Mouse (Mus musculus) forebrain, embryonic 13.5 days (tissue): ENCODE results near the gene Olfr610. TPM values are rescaled to one million over a fixed set of nuclear protein-coding genes. Genes with fewer than 3 reads are reported as not detected.
"Not testable (repeated sequence)": the region's sequence is repeated elsewhere in the genome, so short reads cannot be mapped to it uniquely, and the experiment has no call there.

Experiments used
- ATAC-seq: fragments of 200-750 bp; cut with Nextera tagmentation; 2 replicates; pipeline ENCODE4 v1.8.0; 2017
- H3K27ac ChIP-seq: fragments of 300-500 bp; sonication (generic); 2 replicates; pipeline ENCODE4 v1.5.1; 2015; ENCODE audit warnings: inconsistent platforms, mild to moderate bottlenecking, moderate library complexity
- H3K27me3 ChIP-seq: fragments of 300-500 bp; sonication (generic); 2 replicates; pipeline ENCODE4 v1.6.1; 2015; ENCODE audit warnings: mild to moderate bottlenecking, inconsistent platforms
- H3K36me3 ChIP-seq: fragments of 300-500 bp; sonication (generic); 2 replicates; pipeline ENCODE4 v1.6.1; 2015; ENCODE audit warnings: mild to moderate bottlenecking, inconsistent platforms; ENCODE audit not compliant: poor library complexity, severe bottlenecking
- H3K4me1 ChIP-seq: fragments of 300-500 bp; sonication (generic); 2 replicates; pipeline ENCODE4 v1.6.1; 2015; ENCODE audit warnings: inconsistent platforms
- H3K4me2 ChIP-seq: fragments of 300-500 bp; sonication (generic); 2 replicates; pipeline ENCODE4 v1.6.1; 2015; ENCODE audit warnings: inconsistent platforms, mild to moderate bottlenecking, moderate library complexity
- H3K4me3 ChIP-seq: fragments of 300-500 bp; sonication (generic); 2 replicates; pipeline ENCODE4 v1.5.1; 2015; ENCODE audit warnings: mild to moderate bottlenecking, inconsistent platforms
- H3K9ac ChIP-seq: fragments of 300-500 bp; sonication (generic); 2 replicates; pipeline ENCODE4 v1.6.1; 2015; ENCODE audit warnings: mild to moderate bottlenecking, inconsistent platforms
- H3K9me3 ChIP-seq: fragments of 300-500 bp; sonication (generic); replicated peaks from 2 replicates; pipeline ENCODE4 v1.6.1; 2016; ENCODE audit warnings: inconsistent platforms
- WGBS: fragments of 180-500 bp; shearing (Covaris S2); methylation state at CpG from one replicate; pipeline ENCODE4 v1.1.7; 2015; 5-methylcytosine and 5-hydroxymethylcytosine counted together
- polyA plus RNA-seq: library from polyadenylated mRNA; unstranded; fragments of >200 nt; fragmentation: Nextera tagmentation; extraction: Ambion mirVana; gene quantifications from 2 replicates; pipeline ENCODE4 v1.2.1, GENCODE M21; 2015

Gene Olfr610
- polyA plus RNA-seq = not detected in 2 replicates

DNA sequence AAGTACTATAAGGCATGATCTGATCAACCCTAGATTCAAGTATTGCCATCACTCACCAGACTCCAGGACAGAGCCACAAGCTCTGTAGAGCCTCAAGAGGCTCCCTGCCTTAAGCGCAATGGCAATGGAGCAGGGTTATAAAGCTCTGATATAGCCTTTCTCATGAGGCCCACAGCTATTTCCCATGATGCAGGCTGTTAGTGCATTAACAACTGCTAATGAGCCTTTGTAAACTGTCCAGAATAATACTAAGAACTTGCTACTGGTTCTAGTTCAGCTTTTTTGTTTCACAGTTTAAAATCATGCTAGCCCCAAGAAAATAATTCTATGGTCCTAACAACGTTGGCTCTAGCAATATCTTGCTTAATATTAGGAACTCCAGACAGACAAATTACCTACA is at the start of gene Olfr610:
Olfr610 (minus strand) TSS at position 101 of the 400 bp plus-strand sequence.
- 90% methylated on average over 2 of the region's 2 CpGs for WGBS
- Histone ChIP-seq H3K4me3 (no peak within 1 kb of the TSS), H3K9me3 (no peaks in the 10 kb centered on the region), H3K4me2 (no peak within 1 kb of the TSS), H3K4me1 (no peaks in the 10 kb centered on the region), H3K36me3 (no peaks in the 10 kb centered on the region), H3K27me3 (no peaks in the 10 kb centered on the region), H3K9ac (no peak within 1 kb of the TSS), H3K27ac (no peak within 1 kb of the TSS)
- ATAC-seq = no peak

DNA sequence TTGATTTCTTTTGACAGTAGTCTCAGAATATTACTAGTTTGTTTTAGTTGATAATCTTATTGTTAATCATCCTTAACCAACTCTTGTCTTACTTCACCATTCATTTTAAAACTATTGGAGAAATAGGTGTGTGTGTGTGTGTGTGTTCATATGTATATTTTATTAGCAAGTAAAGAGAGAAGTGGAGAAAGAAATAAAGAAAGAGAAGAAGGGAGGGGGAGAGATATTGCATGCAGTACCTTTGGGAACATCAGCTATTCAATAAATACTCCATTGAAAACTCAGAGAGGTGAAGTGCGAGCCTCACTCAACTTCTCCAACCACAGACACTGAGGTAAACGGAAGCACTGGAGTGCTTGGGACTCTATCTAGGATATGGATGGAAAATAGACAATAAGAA is 43.9 kb upstream of the Olfr610 start, which contains the start of gene Olfr615:
Olfr615 (plus strand) TSS at position 301 of the 400 bp plus-strand sequence.
- 89% methylated on average over 2 of the region's 2 CpGs for WGBS
- H3K4me3 ChIP-seq = no peak within 1 kb of the TSS
- H3K9me3 ChIP-seq = no peaks in the 10 kb centered on the region
- H3K4me2 ChIP-seq = no peak within 1 kb of the TSS
- no peaks in the 10 kb centered on the region for H3K36me3 ChIP-seq
- H3K9ac ChIP-seq = no peak within 1 kb of the TSS
- no peak within 1 kb of the TSS for H3K27ac ChIP-seq
- no peaks in the 10 kb centered on the region for H3K27me3 ChIP-seq
- no peak for ATAC-seq
- no peaks in the 10 kb centered on the region for H3K4me1 ChIP-seq

DNA sequence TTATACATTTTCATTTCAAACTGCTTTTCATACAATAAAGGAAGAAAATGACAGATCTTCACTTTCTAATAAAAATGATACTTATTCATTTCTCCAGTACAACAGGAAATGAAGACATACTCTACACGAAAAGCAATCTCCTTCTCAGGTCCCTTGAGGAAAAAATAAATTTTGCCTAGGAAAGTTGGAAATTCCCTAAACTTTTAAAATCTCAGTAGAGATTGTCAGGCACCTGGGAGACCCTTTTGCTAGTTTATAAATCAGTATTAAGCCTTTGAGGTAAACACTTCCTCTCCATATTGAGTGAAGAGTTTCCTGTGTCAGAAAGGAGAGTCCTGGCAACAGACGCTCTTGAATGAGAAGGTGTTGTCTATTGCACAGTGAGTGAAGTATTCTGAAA is 35.9 kb upstream of the Olfr610 start, which contains the start of gene Olfr613:
Olfr613 (plus strand) TSS at position 301 of the 400 bp plus-strand sequence.
- Histone ChIP-seq H3K9ac (no peak within 1 kb of the TSS), H3K4me1 (no peaks in the 10 kb centered on the region), H3K36me3 (no peaks in the 10 kb centered on the region), H3K27ac (no peak within 1 kb of the TSS), H3K4me3 (no peak within 1 kb of the TSS), H3K4me2 (no peak within 1 kb of the TSS), H3K27me3 (no peaks in the 10 kb centered on the region), H3K9me3 (no peaks in the 10 kb centered on the region)
- ATAC-seq = no peak
- WGBS = 89% methylated on average over 2 of the region's 2 CpGs

DNA sequence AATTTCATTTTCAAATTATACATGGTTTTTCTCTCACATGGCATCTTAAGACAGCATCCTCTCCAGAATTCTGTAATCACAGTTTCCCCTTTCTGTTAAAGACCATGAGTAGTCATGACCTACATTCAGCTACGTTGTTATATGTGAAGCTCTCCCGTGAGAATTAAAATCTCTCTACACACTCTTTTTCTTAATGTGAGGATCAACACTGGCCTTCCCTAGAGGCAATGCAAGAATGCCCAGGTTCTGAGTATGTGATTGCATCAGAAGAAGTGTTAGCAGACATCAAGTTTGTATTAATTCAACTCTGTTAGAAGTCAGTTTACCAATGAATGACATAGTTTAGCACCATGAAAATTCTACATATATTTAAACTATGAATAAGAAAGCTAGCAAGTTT is 30.7 kb upstream of the Olfr610 start, which contains the start of gene Olfr612:
Olfr612 (minus strand) TSS at position 101 of the 400 bp plus-strand sequence.
- ATAC-seq, H3K9ac ChIP-seq, H3K4me2 ChIP-seq, H3K4me1 ChIP-seq, H3K27me3 ChIP-seq, H3K27ac ChIP-seq, H3K36me3 ChIP-seq, H3K9me3 ChIP-seq, H3K4me3 ChIP-seq: not testable (repeated sequence)
- WGBS = 85% methylated on average over 2 of the region's 2 CpGs

DNA sequence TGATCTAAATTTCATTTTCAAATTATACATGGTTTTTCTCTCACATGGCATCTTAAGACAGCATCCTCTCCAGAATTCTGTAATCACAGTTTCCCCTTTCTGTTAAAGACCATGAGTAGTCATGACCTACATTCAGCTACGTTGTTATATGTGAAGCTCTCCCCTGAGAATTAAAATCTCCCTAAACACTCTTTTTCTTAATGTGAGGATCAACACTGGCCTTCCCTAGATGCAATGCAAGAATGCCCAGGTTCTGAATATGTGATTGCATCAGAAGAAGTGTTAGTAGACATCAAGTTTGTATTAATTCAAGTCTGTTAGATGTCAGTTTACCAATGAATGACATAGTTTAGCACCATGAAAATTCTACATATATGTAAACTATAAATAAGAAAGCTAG is 8.8 kb upstream of the Olfr610 start, which contains the start of gene Olfr611:
Olfr611 (minus strand) TSS at position 101 of the 400 bp plus-strand sequence.
- H3K27ac ChIP-seq, H3K27me3 ChIP-seq, H3K4me2 ChIP-seq, H3K4me3 ChIP-seq, H3K9ac ChIP-seq, H3K4me1 ChIP-seq, H3K9me3 ChIP-seq, H3K36me3 ChIP-seq, ATAC-seq: not testable (repeated sequence)
- 56% methylated on average over 1 of the region's 1 CpGs for WGBS

DNA sequence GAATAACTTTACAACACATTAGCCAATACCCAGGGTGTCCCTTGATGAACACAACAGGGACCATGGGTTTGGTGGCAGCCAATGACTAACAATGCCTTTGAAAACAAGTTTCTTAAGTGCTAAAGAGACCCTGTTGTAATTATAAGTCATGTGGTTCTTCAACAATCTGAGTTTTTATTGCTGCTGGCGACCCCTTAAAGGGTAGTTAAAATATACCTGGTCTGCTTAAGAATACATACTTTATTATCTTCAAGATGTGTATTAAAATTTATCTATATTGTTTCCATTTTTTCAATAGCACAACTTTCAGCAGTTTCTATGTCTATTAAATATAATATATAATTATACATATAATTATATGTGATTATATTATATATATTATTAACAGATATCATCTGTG is 14.0 kb downstream of the Olfr610 start, which contains the start of gene Olfr609:
Olfr609 (minus strand) TSS at position 101 of the 400 bp plus-strand sequence.
- Histone ChIP-seq H3K27me3 (no peaks in the 10 kb centered on the region), H3K9me3 (no peaks in the 10 kb centered on the region), H3K4me3 (no peak within 1 kb of the TSS), H3K4me2 (no peak within 1 kb of the TSS), H3K4me1 (no peaks in the 10 kb centered on the region), H3K27ac (no peak within 1 kb of the TSS), H3K9ac (no peak within 1 kb of the TSS), H3K36me3 (no peaks in the 10 kb centered on the region)
- ATAC-seq = no peak
- 52% methylated on average over 1 of the region's 1 CpGs for WGBS

DNA sequence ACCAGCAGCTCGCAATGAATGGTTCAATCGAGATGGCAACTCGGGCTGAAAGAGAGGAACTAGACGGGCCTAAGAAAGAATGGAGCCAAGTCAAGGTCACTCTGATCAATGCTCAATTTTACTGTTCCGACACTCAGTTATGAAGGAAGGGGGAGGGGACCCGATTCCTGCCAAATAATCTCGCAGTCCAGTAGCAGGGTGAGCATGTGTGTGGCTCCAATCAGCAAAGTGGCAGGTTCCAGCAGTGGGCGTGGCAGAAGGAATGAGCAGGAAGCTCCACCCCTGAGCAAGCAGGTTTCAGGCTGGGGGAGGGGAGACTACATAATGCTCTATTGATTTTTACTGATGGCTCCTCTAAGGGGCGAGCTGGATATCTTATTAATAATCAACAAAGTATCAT is 34.8 kb downstream of the Olfr610 start:
- H3K27me3 ChIP-seq, H3K27ac ChIP-seq, H3K4me2 ChIP-seq, H3K36me3 ChIP-seq, H3K9ac ChIP-seq, H3K4me3 ChIP-seq, ATAC-seq, H3K4me1 ChIP-seq, H3K9me3 ChIP-seq: not testable (repeated sequence)
- 86% methylated on average over 9 of the region's 9 CpGs for WGBS

DNA sequence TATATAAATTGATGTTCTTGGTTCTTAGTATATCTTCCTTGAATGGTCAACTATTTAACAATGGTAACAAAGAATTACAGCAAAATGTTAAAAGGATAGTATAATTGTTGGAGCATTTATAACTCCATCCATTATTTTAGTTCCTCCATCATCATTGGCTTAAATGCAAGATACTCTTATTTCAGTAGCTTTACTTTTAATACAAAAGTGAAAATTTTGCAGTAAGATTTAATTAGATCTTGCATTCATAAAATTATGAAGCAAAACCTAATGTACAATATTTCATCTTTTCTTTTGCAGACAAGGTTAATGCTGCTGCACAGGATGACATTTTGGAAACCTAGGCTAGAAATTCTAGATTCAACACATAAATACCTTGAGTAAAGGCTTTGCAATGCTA is 42.3 kb downstream of the Olfr610 start, which contains the start of gene Olfr608:
Olfr608 (plus strand) TSS at position 301 of the 400 bp plus-strand sequence.
- Histone ChIP-seq H3K27ac (no peak within 1 kb of the TSS), H3K4me1 (no peaks in the 10 kb centered on the region), H3K36me3 (no peaks in the 10 kb centered on the region), H3K9ac (no peak within 1 kb of the TSS), H3K4me3 (no peak within 1 kb of the TSS), H3K4me2 (no peak within 1 kb of the TSS), H3K9me3 (no peaks in the 10 kb centered on the region), H3K27me3 (no peaks in the 10 kb centered on the region)
- ATAC-seq = no peak

DNA sequence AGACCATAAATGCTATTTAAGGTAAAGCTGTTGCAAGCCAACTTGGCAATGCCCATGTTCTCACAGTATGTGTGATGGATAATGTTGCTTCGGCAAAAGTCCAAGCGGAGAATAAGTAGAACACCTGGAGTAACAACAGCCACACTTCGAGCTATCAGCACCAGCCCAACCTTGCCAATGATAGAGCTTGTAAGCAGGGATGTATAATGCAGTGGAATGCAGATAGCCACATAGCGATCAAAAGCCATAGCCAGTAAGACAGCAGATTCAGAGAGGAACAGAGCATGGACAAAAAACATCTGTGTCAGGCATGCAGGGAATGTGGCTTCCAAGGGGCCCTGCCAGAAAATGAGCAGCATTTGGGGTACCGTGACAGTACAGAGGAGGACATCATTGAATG is 51.3 kb downstream of the Olfr610 start:
- H3K9me3 ChIP-seq = no peaks in the 10 kb centered on the region
- ATAC-seq = no peak
- no peak overlapping the region for H3K4me2 ChIP-seq
- H3K27me3 ChIP-seq = no peaks in the 10 kb centered on the region
- H3K4me1 ChIP-seq = no peaks in the 10 kb centered on the region
- no peak overlapping the region for H3K9ac ChIP-seq
- no peak overlapping the region for H3K27ac ChIP-seq
- H3K4me3 ChIP-seq = no peak overlapping the region
- H3K36me3 ChIP-seq = no peaks in the 10 kb centered on the region
- 92% methylated on average over 5 of the region's 5 CpGs for WGBS

Other genes with a start within 250 kb of the Olfr610 start
- gene Olfr596, start 206.5 kb downstream of the Olfr610 start, polyA plus RNA-seq = not detected in 2 replicates
- gene Olfr597, start 195.8 kb downstream of the Olfr610 start, polyA plus RNA-seq = not detected in 2 replicates
- gene Olfr598, start 188.6 kb downstream of the Olfr610 start, polyA plus RNA-seq = not detected in 2 replicates
- not detected in 2 replicates for gene Olfr599, start 176.2 kb downstream of the Olfr610 start, polyA plus RNA-seq
- not detected in 2 replicates for gene Olfr600, start 162.5 kb downstream of the Olfr610 start, polyA plus RNA-seq
- gene Olfr601, start 149.5 kb downstream of the Olfr610 start, polyA plus RNA-seq = not detected in 2 replicates
- not detected in 2 replicates for gene Olfr603, start 125.9 kb downstream of the Olfr610 start, polyA plus RNA-seq
- gene Usp17lc, start 97.0 kb downstream of the Olfr610 start, polyA plus RNA-seq = not detected in 2 replicates
- not detected in 2 replicates for gene Olfr605, start 66.7 kb downstream of the Olfr610 start, polyA plus RNA-seq
- not detected in 2 replicates for gene Olfr606, start 63.1 kb downstream of the Olfr610 start, polyA plus RNA-seq
- gene Olfr607, start 48.0 kb downstream of the Olfr610 start, polyA plus RNA-seq = not detected in 2 replicates
- not detected in 2 replicates for gene Olfr608, start 42.2 kb downstream of the Olfr610 start, polyA plus RNA-seq
- gene Olfr609, start 14.1 kb downstream of the Olfr610 start, polyA plus RNA-seq = not detected in 2 replicates
- not detected in 2 replicates for gene Olfr611, start 8.7 kb upstream of the Olfr610 start, polyA plus RNA-seq
- not detected in 2 replicates for gene Olfr612, start 30.6 kb upstream of the Olfr610 start, polyA plus RNA-seq
- not detected in 2 replicates for gene Olfr613, start 36.0 kb upstream of the Olfr610 start, polyA plus RNA-seq
- not detected in 2 replicates for gene Olfr615, start 44.0 kb upstream of the Olfr610 start, polyA plus RNA-seq
- gene Olfr616, start 57.0 kb upstream of the Olfr610 start, polyA plus RNA-seq = not detected in 2 replicates
- gene Olfr617, start 60.9 kb upstream of the Olfr610 start, polyA plus RNA-seq = not detected in 2 replicates
- not detected in 2 replicates for gene Olfr618, start 78.0 kb upstream of the Olfr610 start, polyA plus RNA-seq
- not detected in 2 replicates for gene Olfr619, start 88.5 kb upstream of the Olfr610 start, polyA plus RNA-seq
- not detected in 2 replicates for gene Olfr620, start 100.4 kb upstream of the Olfr610 start, polyA plus RNA-seq
- not detected in 2 replicates for gene Olfr622, start 130.6 kb upstream of the Olfr610 start, polyA plus RNA-seq
- not detected in 2 replicates for gene Olfr623, start 151.6 kb upstream of the Olfr610 start, polyA plus RNA-seq
- gene Olfr624, start 159.1 kb upstream of the Olfr610 start, polyA plus RNA-seq = 0.03 TPM in 1 of 2 replicates, not detected in the other
- not detected in 2 replicates for gene Olfr625-ps1, start 170.6 kb upstream of the Olfr610 start, polyA plus RNA-seq
- not detected in 2 replicates for gene Olfr243, start 202.5 kb upstream of the Olfr610 start, polyA plus RNA-seq
- gene Olfr628, start 218.3 kb upstream of the Olfr610 start, polyA plus RNA-seq = not detected in 2 replicates
- gene Olfr629, start 232.8 kb upstream of the Olfr610 start, polyA plus RNA-seq = not detected in 2 replicates
- gene Olfr630, start 245.2 kb upstream of the Olfr610 start, polyA plus RNA-seq = not detected in 2 replicates